Mouse (Mus musculus): Measurements from ENCODE around the gene Olfr90. TPM values are rescaled to one million over a fixed set of nuclear protein-coding genes. Genes with fewer than 3 reads are reported as not detected.

The Olfr90 gene
- polyA plus RNA-seq, 2 experiments, result not detected

- peak; percentile 67 for ATAC-seq (ENCODE audit: low FRiP score, low read depth)
- H3K4me2 ChIP-seq (replicated peaks; ENCODE audit: low read depth, low read length, severe bottlenecking), result peak overlapping the region; percentile 82
- DNase-seq (ENCODE audit: low spot score), result peak; percentile 73
- 0 out of 2 replicates have a peak, but pooled peaks have one; percentile 74 for TF ChIP-seq POLR2A (IDR thresholded peaks at IDR 0.05; ENCODE audit: borderline replicate concordance, extremely low read depth, insufficient read depth, insufficient read length)
- no peaks in the 10 kb centered on the region for H3K27me3 ChIP-seq (ENCODE audit: control insufficient read depth, insufficient read depth, low read length)
- WGBS, result 2% methylated on average over 20 of the region's 22 CpGs
- peak overlapping the region; percentile 80 for H3K9ac ChIP-seq (ENCODE audit: low read depth, low read length, severe bottlenecking)
- H3K4me3 ChIP-seq (replicated peaks; ENCODE audit: low read length), result peak overlapping the region; percentile 60
- peaks cover 28% of the 10 kb centered on the region for H3K4me1 ChIP-seq (ENCODE audit: control insufficient read depth, insufficient read depth, low read length)
- 0 out of 2 replicates have a peak overlapping the region, but pooled peaks have one; percentile 38 for H3K27ac ChIP-seq (replicated peaks; ENCODE audit: low read depth, low read length)
- no peaks in the 10 kb centered on the region for H3K9me3 ChIP-seq (ENCODE audit: control insufficient read depth, low read length)
- H3K36me3 ChIP-seq (ENCODE audit: control insufficient read depth, insufficient read depth, low read length), result peaks cover 16% of the 10 kb centered on the region
Observed at GRCm38 (mm10) chr17:37050399-37050798, 37.9 kb downstream of the Olfr90 start.

- ATAC-seq (ENCODE audit: low FRiP score, low read depth), result peak; percentile 18; the same call in 1 of the 2 replicates
Observed at GRCm38 (mm10) chr17:37049570-37050310, 38.6 kb downstream of the Olfr90 start.

GRCm38 (mm10) chr17:37048383-37048782, 39.9 kb downstream of the Olfr90 start:
- no peak overlapping the region for H3K27ac ChIP-seq (replicated peaks; ENCODE audit: low read depth, low read length)
- WGBS, result 64% methylated on average over 7 of the region's 7 CpGs
- ATAC-seq (ENCODE audit: low FRiP score, low read depth), result no peak
- peaks cover 28% of the 10 kb centered on the region for H3K4me1 ChIP-seq (ENCODE audit: control insufficient read depth, insufficient read depth, low read length)
- no peak overlapping the region for H3K9ac ChIP-seq (ENCODE audit: low read depth, low read length, severe bottlenecking)
- H3K36me3 ChIP-seq (ENCODE audit: control insufficient read depth, insufficient read depth, low read length), result peaks cover 4% of the 10 kb centered on the region; the same call in 1 of the 2 replicates
- no peaks in the 10 kb centered on the region for H3K9me3 ChIP-seq (ENCODE audit: control insufficient read depth, low read length)
- H3K4me2 ChIP-seq (replicated peaks; ENCODE audit: low read depth, low read length, severe bottlenecking), result no peak overlapping the region
- H3K4me3 ChIP-seq (replicated peaks; ENCODE audit: low read length), result no peak overlapping the region
- no peak for TF ChIP-seq POLR2A (IDR thresholded peaks at IDR 0.05; ENCODE audit: borderline replicate concordance, extremely low read depth, insufficient read depth, insufficient read length)
- DNase-seq (ENCODE audit: low spot score), result no peak
- no peaks in the 10 kb centered on the region for H3K27me3 ChIP-seq (ENCODE audit: control insufficient read depth, insufficient read depth, low read length)

More at GRCm38 (mm10) chr17:37049570-37050310, 38.6 kb downstream of the Olfr90 start:
- Histone ChIP-seq H3K4me2 (replicated peaks; ENCODE audit: low read depth, low read length, severe bottlenecking) (peak overlapping the region; percentile 82), H3K36me3 (ENCODE audit: control insufficient read depth, insufficient read depth, low read length) (peaks cover 9% of the 10 kb centered on the region), H3K9me3 (ENCODE audit: control insufficient read depth, low read length) (no peaks in the 10 kb centered on the region), H3K27me3 (ENCODE audit: control insufficient read depth, insufficient read depth, low read length) (no peaks in the 10 kb centered on the region), H3K27ac (replicated peaks; ENCODE audit: low read depth, low read length) (0 out of 2 replicates have a peak overlapping the region, but pooled peaks have one; percentile 38), H3K4me3 (replicated peaks; ENCODE audit: low read length) (peak overlapping the region; percentile 60), H3K9ac (ENCODE audit: low read depth, low read length, severe bottlenecking) (peak overlapping the region; percentile 80), H3K4me1 (ENCODE audit: control insufficient read depth, insufficient read depth, low read length) (peaks cover 28% of the 10 kb centered on the region)
- 3% methylated on average over 39 of the region's 39 CpGs for WGBS
- TF ChIP-seq POLR2A (IDR thresholded peaks at IDR 0.05; ENCODE audit: borderline replicate concordance, extremely low read depth, insufficient read depth, insufficient read length), result no peak
- peak; percentile 40 for DNase-seq (ENCODE audit: low spot score)

GRCm38 (mm10) chr17:37047981-37048380, 40.3 kb downstream of the Olfr90 start:
- 32% methylated on average over 3 of the region's 3 CpGs for WGBS
- H3K4me3 ChIP-seq (replicated peaks; ENCODE audit: low read length), result no peak overlapping the region
- no peak for TF ChIP-seq POLR2A (IDR thresholded peaks at IDR 0.05; ENCODE audit: borderline replicate concordance, extremely low read depth, insufficient read depth, insufficient read length)

GRCm38 (mm10) chr17:37047332-37047976, 40.8 kb downstream of the Olfr90 start:
- WGBS, result 24% methylated on average over 19 of the region's 19 CpGs
- ATAC-seq (ENCODE audit: low FRiP score, low read depth), result no peak

More at GRCm38 (mm10) chr17:37047981-37048380, 40.3 kb downstream of the Olfr90 start:
- DNase-seq (ENCODE audit: low spot score), result peak; percentile 57
- no peak overlapping the region for H3K4me2 ChIP-seq (replicated peaks; ENCODE audit: low read depth, low read length, severe bottlenecking)
- H3K27ac ChIP-seq (replicated peaks; ENCODE audit: low read depth, low read length), result no peak overlapping the region
- no peak for ATAC-seq (ENCODE audit: low FRiP score, low read depth)
- peaks cover 4% of the 10 kb centered on the region; the same call in 1 of the 2 replicates for H3K36me3 ChIP-seq (ENCODE audit: control insufficient read depth, insufficient read depth, low read length)
- no peaks in the 10 kb centered on the region for H3K9me3 ChIP-seq (ENCODE audit: control insufficient read depth, low read length)
- no peak overlapping the region for H3K9ac ChIP-seq (ENCODE audit: low read depth, low read length, severe bottlenecking)
- H3K4me1 ChIP-seq (ENCODE audit: control insufficient read depth, insufficient read depth, low read length), result peaks cover 28% of the 10 kb centered on the region
- H3K27me3 ChIP-seq (ENCODE audit: control insufficient read depth, insufficient read depth, low read length), result no peaks in the 10 kb centered on the region

More at GRCm38 (mm10) chr17:37047332-37047976, 40.8 kb downstream of the Olfr90 start:
- H3K9me3 ChIP-seq (ENCODE audit: control insufficient read depth, low read length), result no peaks in the 10 kb centered on the region
- peaks cover 4% of the 10 kb centered on the region; the same call in 1 of the 2 replicates for H3K36me3 ChIP-seq (ENCODE audit: control insufficient read depth, insufficient read depth, low read length)
- H3K4me2 ChIP-seq (replicated peaks; ENCODE audit: low read depth, low read length, severe bottlenecking), result peak overlapping the region; percentile 87
- H3K4me1 ChIP-seq (ENCODE audit: control insufficient read depth, insufficient read depth, low read length), result peaks cover 28% of the 10 kb centered on the region
- no peak for TF ChIP-seq POLR2A (IDR thresholded peaks at IDR 0.05; ENCODE audit: borderline replicate concordance, extremely low read depth, insufficient read depth, insufficient read length)
- no peaks in the 10 kb centered on the region for H3K27me3 ChIP-seq (ENCODE audit: control insufficient read depth, insufficient read depth, low read length)
- 0 out of 2 replicates have a peak overlapping the region, but pooled peaks have one; percentile 94 for H3K9ac ChIP-seq (ENCODE audit: low read depth, low read length, severe bottlenecking)
- peak overlapping the region; percentile 86 for H3K4me3 ChIP-seq (replicated peaks; ENCODE audit: low read length)
- no peak for DNase-seq (ENCODE audit: low spot score)
- H3K27ac ChIP-seq (replicated peaks; ENCODE audit: low read depth, low read length), result no peak overlapping the region
